ENCODE assay signal across 8 mouse cellular contexts in genomic region chr1:157412454-157413369, GRCm38 (mm10). TPM values are rescaled to one million over a fixed set of nuclear protein-coding genes. Genes with fewer than 3 reads are reported as not detected.
DNase-seq lines count a peak whose midpoint lies in the region; ATAC-seq lines count a peak whose summit lies in the region.

Gene Rasal2, minus strand, starts transcription at chr1:157412595.

- peak; percentile 97 for DNase-seq in adrenal gland, adult (ENCODE audit: inconsistent age in 2 of 2, low spot score in 1 of 2)
- DNase-seq in embryo, embryonic 10.5 days (ENCODE audit: low spot score): peak; percentile 97
- DNase-seq in gastrocnemius, postnatal 14 days: peak; percentile 96
- peak; percentile 95 to 98 for DNase-seq in left cerebral cortex, postnatal 10 days (ENCODE audit: extremely low spot score in 1 of 2, low spot score in 2 of 2)
- DNase-seq in right cerebral cortex, postnatal 25 days: peak; percentile 94
- peak; percentile 92 to 94 for DNase-seq in urinary bladder, postnatal 4 days (ENCODE audit: low spot score in 2 of 2)

- ATAC-seq in inflammation-experienced regulatory T-cells, adult 6 months: peak; percentile 92
- ATAC-seq in megakaryocyte-erythroid progenitor cell, adult 5-6 weeks (replicated peaks; ENCODE audit: low FRiP score, low TSS enrichment, poor library complexity, severe bottlenecking): peak; percentile 95

- intact Hi-C loops in gastrocnemius, postnatal 14 days (cut with DNase I; ENCODE audit: low total_unique reads): no loop called here
- intact Hi-C loops in left cerebral cortex, postnatal 10 days (cut with DNase I): loop anchor here (5.0 kb wide), 1 partner anchor 85 kb away; no protein-coding TSS in a partner anchor

RNA-seq across cellular contexts. Expression of gene Rasal2, which starts in this region (rescaled TPM):
- 10 to 100 TPM; 13.5 to 14.3 TPM for total RNA-seq in gastrocnemius, postnatal 14 days (2021)
- polyA plus RNA-seq in inflammation-experienced regulatory T-cells, adult 6 months (2017; shearing (Covaris generic)): under 1 TPM; 0.03 to 0.24 (median 0.17) TPM
- 10 to 100 TPM; 55.1 to 56.2 TPM for total RNA-seq in left cerebral cortex, postnatal 10 days (2021)
- total RNA-seq in megakaryocyte-erythroid progenitor cell, adult 5-6 weeks (2014; fragmentation: Nextera tagmentation): 3.2 and 6.6 TPM in 2 replicates
- total RNA-seq in megakaryocyte-erythroid progenitor cell, adult 5-6 weeks (2017): 1.9 and 4.6 TPM in 2 replicates

Comparison
In these comparisons a context has a peak if more than half of its experiments do, and no peak if none do; other contexts are left out.
1. Peak in every context shown above with its lines: DNase-seq and ATAC-seq.
2. Peak in ATAC-seq in inflammation-experienced regulatory T-cells, adult 6 months; RNA of the gene not detected or under 1 TPM.